Mouse (Mus musculus): ENCODE results near the gene E2f8.

DNA sequence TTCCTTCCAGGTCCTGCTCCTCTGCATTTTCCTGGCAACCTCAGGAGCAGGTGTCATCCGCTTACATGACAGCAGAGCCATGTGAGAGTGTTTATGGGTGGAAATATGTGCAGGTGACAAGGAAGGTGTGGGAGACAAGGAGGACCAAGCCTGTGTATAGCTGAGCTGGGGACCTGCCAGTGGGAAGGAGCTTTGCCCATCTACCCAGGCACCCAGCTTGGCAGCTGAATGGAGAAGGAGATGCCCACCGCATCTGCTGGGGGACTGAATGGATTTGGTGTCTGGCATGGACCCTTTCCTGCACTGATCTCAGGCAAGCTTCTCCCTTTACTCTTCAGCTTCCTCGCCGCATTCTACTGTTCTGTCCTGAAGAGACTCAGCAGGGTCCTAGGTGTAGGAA, 14.1 kb upstream of the E2f8 start:
- TF ChIP-seq POLR2A (IDR thresholded peaks at IDR 0.05; ENCODE audit: control insufficient read depth, low read depth, low read length) (no peak), CTCF (IDR thresholded peaks at IDR 0.05; ENCODE audit: control insufficient read depth, insufficient read depth, insufficient replicate concordance, low read depth, low read length) (no peak)

Data from testis, adult 2 months (tissue).